Mouse (Mus musculus): ENCODE measurements at regions not wholly inside any gene's neighbourhood (a gene's known extent, or its start where the extent isn't known, plus 50 kb on each side); places are given as distances from the start of the nearest gene placed in this dataset.

DNA sequence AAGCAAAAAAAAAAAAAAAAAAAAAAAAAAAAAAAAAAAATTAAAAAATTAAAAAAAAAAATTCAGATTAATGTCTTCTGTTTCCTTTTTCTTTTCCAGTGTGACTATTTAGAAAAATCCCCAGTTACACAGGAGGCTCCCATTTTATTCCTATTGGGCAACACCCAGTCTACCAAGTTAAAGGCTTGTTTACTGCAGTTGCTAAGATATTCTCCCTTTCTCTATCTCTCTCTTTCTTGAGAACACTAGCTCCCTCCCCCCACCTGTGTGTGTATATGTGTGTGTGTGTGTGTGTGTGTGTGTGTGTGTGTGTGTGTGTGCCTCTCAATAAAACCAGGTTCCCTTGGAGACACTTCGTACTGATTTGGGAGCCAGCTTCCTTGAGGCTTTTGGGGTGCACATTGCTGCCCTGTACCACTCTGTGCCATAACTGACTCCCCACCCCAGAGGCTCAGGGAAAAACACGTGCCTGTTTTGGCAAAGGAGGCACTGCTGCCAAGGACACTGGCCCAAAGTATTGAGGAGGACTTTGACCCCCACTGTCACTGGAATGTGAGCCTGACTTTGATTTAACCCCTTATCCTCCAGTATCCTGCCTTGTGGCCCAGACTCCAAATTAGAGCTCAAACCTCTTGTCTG, 50.3 kb downstream of the Anapc15-ps start:
- ATAC-seq (peak; percentile 37), DNase-seq (ENCODE audit: low spot score) (peak; percentile 61)
- H3K4me1 ChIP-seq (ENCODE audit: insufficient read depth, low read depth, low read length) = no peaks in the 10 kb centered on the region
- no peak overlapping the region for H3K27ac ChIP-seq (ENCODE audit: low read length)
- no peaks in the 10 kb centered on the region for H3K36me3 ChIP-seq (ENCODE audit: insufficient read depth, low read length)
- H3K4me2 ChIP-seq (replicated peaks; ENCODE audit: low read depth, low read length) = no peak overlapping the region
- 13% methylated on average over 2 of the region's 2 CpGs for WGBS
- no peak overlapping the region for H3K4me3 ChIP-seq (ENCODE audit: low read depth, low read length)
- H3K27me3 ChIP-seq (replicated peaks; ENCODE audit: insufficient read depth, low read length) = no peaks in the 10 kb centered on the region
- TF ChIP-seq CTCF (IDR thresholded peaks at IDR 0.05) = no peak
- TF ChIP-seq EP300 (IDR thresholded peaks at IDR 0.05) = no peak
- H3K9ac ChIP-seq (replicated peaks; ENCODE audit: low read depth) = no peak overlapping the region
- H3K9me3 ChIP-seq (ENCODE audit: low read length) = no peaks in the 10 kb centered on the region

DNA sequence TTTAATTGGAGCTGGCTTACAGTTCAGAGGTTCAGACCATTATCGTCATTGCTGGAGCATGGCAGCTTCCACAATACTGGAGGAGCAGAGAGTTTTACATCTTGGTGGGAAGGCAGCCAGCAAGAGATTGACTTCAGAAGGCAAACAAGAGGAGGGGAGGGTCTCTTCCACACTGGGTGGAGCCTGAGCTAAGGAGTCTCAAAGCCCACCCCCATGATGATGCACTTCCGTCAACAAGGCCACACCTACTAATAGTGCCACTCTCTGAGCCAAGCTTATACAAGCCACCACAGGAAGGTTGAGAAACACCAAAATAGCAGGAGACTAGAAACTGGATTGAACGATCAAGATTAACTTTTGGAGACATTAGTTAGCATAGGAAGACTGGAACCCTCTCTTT, 52.5 kb downstream of the Anapc15-ps start:
- H3K27ac ChIP-seq (ENCODE audit: low read length) = no peak overlapping the region
- DNase-seq (ENCODE audit: low spot score) = no peak
- no peaks in the 10 kb centered on the region for H3K27me3 ChIP-seq (replicated peaks; ENCODE audit: insufficient read depth, low read length)
- ATAC-seq = no peak
- no peak overlapping the region for H3K4me2 ChIP-seq (replicated peaks; ENCODE audit: low read depth, low read length)
- no peak overlapping the region for H3K9ac ChIP-seq (replicated peaks; ENCODE audit: low read depth)
- 92% methylated on average over 3 of the region's 3 CpGs for WGBS
- H3K4me1 ChIP-seq (ENCODE audit: insufficient read depth, low read depth, low read length) = no peaks in the 10 kb centered on the region
- H3K9me3 ChIP-seq (ENCODE audit: low read length) = no peaks in the 10 kb centered on the region
- H3K36me3 ChIP-seq (ENCODE audit: insufficient read depth, low read length) = no peaks in the 10 kb centered on the region
- TF ChIP-seq CTCF (IDR thresholded peaks at IDR 0.05) (no peak), EP300 (IDR thresholded peaks at IDR 0.05) (no peak)
- no peak overlapping the region for H3K4me3 ChIP-seq (ENCODE audit: low read depth, low read length)

DNA sequence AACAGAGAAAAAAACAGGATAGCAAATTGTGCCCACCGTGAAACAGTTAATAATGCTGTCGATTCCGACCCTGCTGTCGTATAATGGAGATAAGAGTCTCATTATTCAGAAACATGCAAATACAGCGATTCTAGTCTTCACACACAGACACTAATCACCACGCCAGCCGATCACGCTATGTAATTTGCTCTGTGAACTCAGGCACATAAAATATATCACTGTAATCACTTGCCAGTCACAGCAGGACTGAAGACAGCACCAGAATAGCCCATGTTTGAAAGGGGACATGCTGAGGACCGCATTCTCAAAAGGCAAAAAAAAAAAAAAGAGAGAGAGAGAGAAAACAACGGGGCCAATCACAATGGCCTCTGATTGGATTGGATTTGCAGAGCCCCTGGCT, 53.6 kb downstream of the Anapc15-ps start:
- no peak for TF ChIP-seq CTCF (IDR thresholded peaks at IDR 0.05)
- TF ChIP-seq EP300 (IDR thresholded peaks at IDR 0.05) = no peak
- no peak for DNase-seq (ENCODE audit: low spot score)

DNA sequence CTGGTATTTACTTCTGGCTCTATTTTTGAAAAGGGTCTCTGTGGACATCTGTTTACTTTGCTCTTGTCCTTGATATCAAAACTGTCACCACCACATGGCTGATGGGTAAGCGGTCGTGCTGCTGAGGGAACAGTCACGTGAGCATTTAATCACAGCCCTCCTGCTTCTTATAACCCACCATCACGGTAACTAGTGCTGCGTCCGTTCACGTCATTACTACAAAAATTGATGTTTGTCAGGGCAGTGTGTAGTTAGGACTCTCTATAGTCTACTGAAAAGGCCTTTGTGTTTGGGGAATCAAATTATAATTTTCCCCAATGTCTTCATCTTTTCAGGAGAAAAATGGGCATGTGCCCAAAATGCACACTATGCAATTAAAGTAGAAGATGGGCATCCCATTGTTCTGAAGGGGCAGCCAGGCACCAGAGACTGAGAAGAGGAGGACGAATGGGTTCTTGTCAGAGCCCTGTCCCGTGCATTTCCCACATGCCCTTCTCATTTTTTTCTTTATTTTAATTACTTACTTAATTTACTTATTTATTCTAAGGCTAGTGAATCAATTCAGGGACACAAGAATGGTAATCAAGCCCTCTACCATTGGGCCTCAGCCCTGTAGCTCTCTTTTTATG, 54.6 kb upstream of the Nudt4 start:
- DNase-seq (ENCODE audit: low spot score) = no peak
- 55% methylated on average over 9 of the region's 9 CpGs for WGBS
- H3K9ac ChIP-seq (replicated peaks; ENCODE audit: low read depth) = no peak overlapping the region
- no peak for ATAC-seq
- no peak overlapping the region for H3K4me2 ChIP-seq (replicated peaks; ENCODE audit: low read depth, low read length)
- no peaks in the 10 kb centered on the region for H3K27me3 ChIP-seq (replicated peaks; ENCODE audit: insufficient read depth, low read length)
- H3K4me3 ChIP-seq (ENCODE audit: low read depth, low read length) = no peak overlapping the region
- H3K36me3 ChIP-seq (ENCODE audit: insufficient read depth, low read length) = no peaks in the 10 kb centered on the region
- TF ChIP-seq EP300 (IDR thresholded peaks at IDR 0.05) = no peak
- no peak for TF ChIP-seq CTCF (IDR thresholded peaks at IDR 0.05)
- no peaks in the 10 kb centered on the region for H3K4me1 ChIP-seq (ENCODE audit: insufficient read depth, low read depth, low read length)
- no peaks in the 10 kb centered on the region for H3K9me3 ChIP-seq (ENCODE audit: low read length)
- no peak overlapping the region for H3K27ac ChIP-seq (ENCODE audit: low read length)

More for the DNA sequence above, 53.6 kb downstream of the Anapc15-ps start:
- Histone ChIP-seq H3K9me3 (ENCODE audit: low read length) (no peaks in the 10 kb centered on the region), H3K27me3 (replicated peaks; ENCODE audit: insufficient read depth, low read length) (no peaks in the 10 kb centered on the region), H3K4me2 (replicated peaks; ENCODE audit: low read depth, low read length) (no peak overlapping the region), H3K27ac (ENCODE audit: low read length) (no peak overlapping the region), H3K4me3 (ENCODE audit: low read depth, low read length) (no peak overlapping the region), H3K4me1 (ENCODE audit: insufficient read depth, low read depth, low read length) (no peaks in the 10 kb centered on the region), H3K36me3 (ENCODE audit: insufficient read depth, low read length) (no peaks in the 10 kb centered on the region), H3K9ac (replicated peaks; ENCODE audit: low read depth) (no peak overlapping the region)
- ATAC-seq = no peak
- 42% methylated on average over 10 of the region's 10 CpGs for WGBS

DNA sequence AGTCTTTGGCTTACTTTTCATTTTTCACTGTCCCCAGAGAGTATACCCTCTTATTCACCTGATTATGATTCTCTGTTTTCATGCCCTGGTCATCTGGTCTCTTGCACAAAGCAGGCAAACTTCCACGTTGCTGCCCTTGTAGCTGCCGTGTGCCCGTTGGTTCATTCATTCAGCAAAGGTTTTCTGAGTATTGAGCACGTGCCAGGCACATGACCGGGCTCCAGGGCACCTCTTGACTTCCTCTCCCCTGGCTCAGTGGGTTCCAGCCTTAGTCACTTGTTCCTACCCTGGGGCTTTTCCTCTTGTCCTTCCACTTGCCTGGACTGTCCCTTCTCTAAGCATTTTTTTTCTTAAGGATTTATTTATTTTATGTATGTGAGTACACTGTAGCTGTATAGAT, 52.9 kb upstream of the Nudt4 start:
- no peaks in the 10 kb centered on the region for H3K27me3 ChIP-seq (replicated peaks; ENCODE audit: insufficient read depth, low read length)
- WGBS = 72% methylated on average over 5 of the region's 5 CpGs
- no peak for DNase-seq (ENCODE audit: low spot score)
- no peak overlapping the region for H3K9ac ChIP-seq (replicated peaks; ENCODE audit: low read depth)
- H3K27ac ChIP-seq (ENCODE audit: low read length) = no peak overlapping the region
- no peak overlapping the region for H3K4me2 ChIP-seq (replicated peaks; ENCODE audit: low read depth, low read length)
- no peaks in the 10 kb centered on the region for H3K4me1 ChIP-seq (ENCODE audit: insufficient read depth, low read depth, low read length)
- no peaks in the 10 kb centered on the region for H3K9me3 ChIP-seq (ENCODE audit: low read length)
- no peak for TF ChIP-seq CTCF (IDR thresholded peaks at IDR 0.05)
- no peak for TF ChIP-seq EP300 (IDR thresholded peaks at IDR 0.05)
- no peaks in the 10 kb centered on the region for H3K36me3 ChIP-seq (ENCODE audit: insufficient read depth, low read length)
- H3K4me3 ChIP-seq (ENCODE audit: low read depth, low read length) = no peak overlapping the region
- no peak for ATAC-seq

DNA sequence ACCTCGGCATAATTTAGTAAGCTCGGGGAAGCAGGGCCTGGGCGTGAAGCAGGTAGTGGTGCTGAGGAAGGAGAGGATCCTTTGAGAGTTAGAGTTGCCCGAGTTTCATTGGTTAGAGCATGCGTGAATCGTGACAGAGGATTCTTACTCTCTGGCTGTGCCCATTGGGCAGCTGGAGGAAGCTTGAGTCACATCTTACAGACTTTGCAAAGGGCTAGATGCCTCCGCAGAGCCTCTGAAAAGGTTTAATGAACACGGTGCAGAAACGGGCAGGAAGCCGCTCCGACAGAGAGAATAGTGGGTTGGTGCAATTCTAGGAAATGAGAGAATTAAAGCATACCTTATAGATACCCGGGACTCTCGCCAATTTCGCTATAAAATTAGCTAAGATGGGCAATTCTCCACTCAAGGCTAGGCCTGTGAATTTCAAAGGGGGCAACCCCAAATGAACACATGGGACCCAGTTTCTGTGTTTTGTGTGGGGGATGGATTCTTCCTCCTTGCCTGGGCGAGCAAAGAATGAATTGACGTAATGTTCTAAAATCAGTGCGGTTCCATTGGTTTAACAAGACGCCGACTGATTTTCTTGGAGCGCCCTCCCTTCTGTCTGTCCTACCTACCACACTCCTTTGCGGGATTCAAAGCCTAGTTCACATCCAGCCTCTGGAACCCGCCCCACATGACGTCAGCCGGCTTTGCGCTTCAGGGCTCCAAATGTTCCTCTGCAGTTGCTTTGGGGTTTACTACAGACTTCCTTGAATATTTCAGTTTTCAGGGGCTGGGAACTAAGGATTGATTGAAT, 52.1 kb upstream of the Nudt4 start:
- no peak overlapping the region for H3K9ac ChIP-seq (replicated peaks; ENCODE audit: low read depth)
- ATAC-seq = no peak
- no peaks in the 10 kb centered on the region for H3K27me3 ChIP-seq (replicated peaks; ENCODE audit: insufficient read depth, low read length)
- H3K4me2 ChIP-seq (replicated peaks; ENCODE audit: low read depth, low read length) = no peak overlapping the region
- H3K36me3 ChIP-seq (ENCODE audit: insufficient read depth, low read length) = no peaks in the 10 kb centered on the region
- no peak for DNase-seq (ENCODE audit: low spot score)
- no peak overlapping the region for H3K4me3 ChIP-seq (ENCODE audit: low read depth, low read length)
- TF ChIP-seq CTCF (IDR thresholded peaks at IDR 0.05) (no peak), EP300 (IDR thresholded peaks at IDR 0.05) (no peak)
- H3K27ac ChIP-seq (ENCODE audit: low read length) = no peak overlapping the region
- no peaks in the 10 kb centered on the region for H3K9me3 ChIP-seq (ENCODE audit: low read length)
- no peaks in the 10 kb centered on the region for H3K4me1 ChIP-seq (ENCODE audit: insufficient read depth, low read depth, low read length)
- WGBS = 78% methylated on average over 25 of the region's 25 CpGs
